Mouse (Mus musculus): Measurements from ENCODE around the gene Inpp5e.

- TF ChIP-seq POLR2A (IDR thresholded peaks at IDR 0.05; ENCODE audit: borderline replicate concordance, insufficient read depth, low read length), result no peak
- TF ChIP-seq CTCF (IDR thresholded peaks at IDR 0.05; ENCODE audit: borderline replicate concordance, insufficient read depth, low read depth, low read length), result no peak
These were observed 37.7 kb upstream of the Inpp5e start for GRCm38 (mm10) chr2:26446671-26447070.
